Mouse (Mus musculus) heart, adult 2 months (tissue): Measurements from ENCODE around the gene Rassf5.

ENCODE experiments used
- CTCF ChIP-seq: fragments of 200-600 bp; IDR thresholded peaks from 2 replicates; pipeline ENCODE4 v1.8.1; 2022; ENCODE audit warnings: antibody characterized with exemption, mild to moderate bottlenecking, moderate library complexity
- EP300 ChIP-seq: fragments of 200-500 bp; IDR thresholded peaks from 2 replicates; pipeline ENCODE4 v1.6.1; 2011; ENCODE audit warnings: low read depth, low read length, control low read depth; ENCODE audit not compliant: insufficient read depth
- POLR2A ChIP-seq: fragments of 200-500 bp; IDR thresholded peaks from 2 replicates; pipeline ENCODE4 v1.6.1; 2011; ENCODE audit warnings: mild to moderate bottlenecking, low read depth, low read length, control low read depth; ENCODE audit not compliant: insufficient read depth

GRCm38 (mm10) chr1:131186995-131187394 lies 58.1 kb downstream of the Rassf5 start:
- no peak for TF ChIP-seq POLR2A
- TF ChIP-seq CTCF, result no peak
- no peak for TF ChIP-seq EP300
